Mouse (Mus musculus) right cerebral cortex, postnatal 10 days (tissue): ENCODE data around the gene 1700109H08Rik.
A peak's percentile ranks its signal among the peaks of the same experiment; 100 is the strongest.
"Not testable (repeated sequence)": the region's sequence is repeated elsewhere in the genome, so short reads cannot be mapped to it uniquely, and the experiment has no call there.

Experiments
- DNase-seq, 2 experiments: peaks; one replicate each; pipeline ENCODE4 v3.0.0; 2021; ENCODE audit warnings: low spot score in 2 of 2

Gene 1700109H08Rik

DNA sequence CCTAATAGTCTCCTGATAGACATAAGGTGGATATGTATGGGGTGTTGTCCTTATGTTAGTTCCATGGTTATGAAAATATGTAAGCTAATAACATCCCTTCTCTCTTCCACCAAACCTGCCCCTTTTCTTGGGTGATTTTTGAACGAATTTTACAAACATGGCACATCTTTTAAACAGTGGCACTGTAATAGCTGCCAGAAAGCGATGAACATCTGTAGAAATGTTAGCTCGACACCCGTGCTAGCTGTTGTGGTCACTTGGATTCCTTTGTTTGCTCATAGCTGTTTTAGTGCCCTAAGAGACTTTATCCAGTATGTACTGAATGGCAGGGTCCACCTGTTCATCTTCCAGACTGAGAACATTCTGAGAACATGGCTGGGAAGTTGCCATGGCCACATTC, at the start of gene 1700109H08Rik:
Gene 1700109H08Rik, plus strand, starts transcription at position 301 of the 400 bp plus-strand sequence.
- no peak for DNase-seq

DNA sequence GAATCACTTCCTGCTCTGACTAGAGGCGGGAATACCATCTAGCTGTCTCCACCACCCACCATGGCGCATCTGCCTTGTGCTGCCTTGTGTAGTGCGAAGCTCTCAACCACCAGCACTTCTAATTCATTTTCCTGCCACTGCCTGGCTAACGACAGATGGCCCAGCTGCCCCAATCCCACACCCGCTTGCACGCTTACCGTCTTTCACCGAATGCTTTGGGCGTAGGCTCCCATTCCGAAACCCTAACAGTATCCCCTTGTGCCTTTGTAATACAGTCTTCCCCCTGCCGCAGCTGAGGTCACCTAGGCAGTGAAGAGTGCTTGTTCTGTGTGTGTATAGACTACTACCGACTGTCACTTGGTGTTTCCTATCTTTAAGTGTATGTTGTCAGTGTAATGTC, 49.6 kb upstream of the 1700109H08Rik start:
- no peak for DNase-seq

DNA sequence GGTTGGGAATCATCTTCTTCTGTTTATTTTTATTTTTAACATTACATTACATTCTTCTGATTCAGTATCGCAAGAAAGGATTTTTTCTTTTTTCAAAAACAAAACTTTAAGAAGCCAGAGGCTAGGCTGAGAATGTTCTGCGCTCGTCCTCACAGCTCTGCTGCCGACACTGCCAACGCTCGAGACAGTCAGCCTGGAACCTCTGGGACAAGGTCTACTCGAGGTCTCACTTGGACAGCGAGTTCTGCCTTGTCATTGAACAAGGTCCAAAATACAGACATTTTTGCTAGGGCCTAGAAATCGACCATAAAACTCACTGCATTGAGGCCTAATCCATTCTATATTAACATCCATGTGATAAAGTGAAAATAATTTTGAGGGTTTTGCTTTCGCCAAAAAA, 48.5 kb upstream of the 1700109H08Rik start:
- DNase-seq, result no peak

DNA sequence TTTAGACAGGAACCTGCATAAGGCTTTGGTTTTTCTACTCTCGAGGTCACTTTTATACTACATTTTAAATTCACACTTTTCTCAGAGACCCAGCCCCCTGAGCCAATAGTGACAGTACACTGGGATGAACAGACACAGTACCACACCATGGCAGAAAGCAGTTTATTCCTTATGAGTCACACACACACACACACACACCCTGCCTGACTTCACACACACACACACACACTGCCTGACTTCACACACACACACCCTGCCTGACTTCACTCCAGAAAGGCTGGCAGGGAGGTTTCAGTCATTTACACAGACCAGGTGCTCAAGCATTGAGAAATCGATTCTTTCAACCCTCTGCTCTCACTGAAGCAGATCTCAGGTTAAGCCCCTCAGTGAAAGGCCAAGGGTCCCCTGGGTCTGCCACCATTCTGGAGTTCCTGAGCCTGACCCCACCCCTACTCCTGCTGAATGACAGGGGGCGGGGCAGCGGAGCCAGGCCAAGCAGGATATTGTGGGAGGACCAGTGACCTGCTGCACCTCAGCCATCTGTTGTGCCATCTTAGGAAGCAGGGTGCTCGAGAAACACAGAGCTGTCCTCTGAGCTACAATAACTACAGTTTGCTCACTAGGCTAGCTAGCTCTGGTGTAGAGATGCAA, 44.2 kb upstream of the 1700109H08Rik start:
- no peak for DNase-seq

DNA sequence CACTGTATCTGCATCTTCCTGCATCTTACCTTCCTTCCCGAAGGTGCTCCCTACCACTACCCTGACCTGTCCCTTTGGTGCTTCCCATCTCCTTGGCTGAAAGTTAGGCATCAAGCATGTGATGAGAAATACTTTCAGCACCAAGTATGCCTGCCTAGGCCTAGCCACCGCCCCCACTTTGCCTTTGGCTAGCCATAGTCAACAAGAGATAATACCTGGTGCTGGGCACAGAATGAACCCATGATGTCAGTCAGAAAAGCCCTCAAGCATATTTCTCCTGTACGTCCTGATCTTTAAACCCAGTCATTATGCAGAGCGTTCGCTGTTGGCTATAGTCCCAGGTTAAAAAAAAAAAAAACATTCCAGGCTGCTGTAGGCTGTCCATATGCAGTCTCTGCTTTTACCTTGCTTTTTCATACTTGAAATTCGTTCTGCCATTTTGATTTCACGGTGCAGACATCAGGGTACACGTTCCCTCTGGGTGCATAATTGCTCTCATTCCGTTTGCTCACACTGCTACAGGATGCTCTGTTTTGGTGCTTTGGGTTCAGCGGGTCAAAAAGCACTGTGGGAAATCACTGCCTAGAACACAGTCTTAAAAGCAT, 41.7 kb upstream of the 1700109H08Rik start:
- no peak for DNase-seq

DNA sequence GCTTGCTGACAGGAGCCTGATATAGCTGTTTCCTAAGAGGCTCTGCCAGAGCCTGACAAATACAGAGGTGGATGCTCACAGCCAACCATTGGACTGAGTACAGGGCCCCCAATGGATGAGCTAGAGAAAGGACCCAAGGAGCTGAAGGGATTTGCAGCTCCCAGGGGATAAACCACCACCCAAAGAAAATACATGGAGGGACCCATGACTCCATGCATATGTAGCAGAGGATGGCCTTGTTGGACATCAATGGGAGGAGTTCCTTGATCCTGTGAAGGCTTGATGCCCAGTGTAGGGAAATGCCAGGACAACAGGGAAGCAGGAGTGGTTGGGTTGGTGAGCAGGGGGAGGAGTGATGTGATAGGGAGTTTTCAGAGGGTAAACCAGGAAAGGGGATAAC, 39.3 kb upstream of the 1700109H08Rik start:
- not testable (repeated sequence) for DNase-seq

DNA sequence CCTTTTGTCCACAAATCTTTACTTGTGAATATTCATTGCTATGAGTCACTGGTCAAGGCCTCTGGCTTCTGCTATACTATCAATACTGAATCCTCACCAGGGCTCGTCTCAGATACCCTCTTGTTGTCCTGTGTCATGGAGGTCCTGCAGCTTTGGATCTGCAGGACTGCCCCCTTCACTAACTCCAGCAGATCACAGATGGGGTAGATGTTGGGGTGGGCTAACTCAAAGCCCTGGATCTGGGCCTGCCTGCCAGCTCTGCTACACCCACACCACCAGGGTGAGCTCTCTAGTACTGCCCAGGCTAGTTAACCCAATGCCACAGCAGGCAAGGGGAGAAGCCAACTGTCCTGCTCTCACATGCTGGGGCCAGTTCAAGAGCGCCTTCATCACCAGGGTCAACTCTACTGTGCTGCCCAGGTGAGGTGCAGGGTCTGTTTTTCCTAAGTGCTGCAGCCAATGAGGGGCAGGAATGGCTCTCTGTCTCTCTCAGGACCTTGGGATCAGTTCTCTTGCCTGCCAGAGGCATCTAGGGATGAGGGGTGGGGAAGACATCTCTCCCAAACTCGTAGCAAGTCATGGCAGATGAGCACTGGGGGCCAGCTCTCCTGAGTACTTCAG, 34.7 kb upstream of the 1700109H08Rik start:
- DNase-seq, result no peak

DNA sequence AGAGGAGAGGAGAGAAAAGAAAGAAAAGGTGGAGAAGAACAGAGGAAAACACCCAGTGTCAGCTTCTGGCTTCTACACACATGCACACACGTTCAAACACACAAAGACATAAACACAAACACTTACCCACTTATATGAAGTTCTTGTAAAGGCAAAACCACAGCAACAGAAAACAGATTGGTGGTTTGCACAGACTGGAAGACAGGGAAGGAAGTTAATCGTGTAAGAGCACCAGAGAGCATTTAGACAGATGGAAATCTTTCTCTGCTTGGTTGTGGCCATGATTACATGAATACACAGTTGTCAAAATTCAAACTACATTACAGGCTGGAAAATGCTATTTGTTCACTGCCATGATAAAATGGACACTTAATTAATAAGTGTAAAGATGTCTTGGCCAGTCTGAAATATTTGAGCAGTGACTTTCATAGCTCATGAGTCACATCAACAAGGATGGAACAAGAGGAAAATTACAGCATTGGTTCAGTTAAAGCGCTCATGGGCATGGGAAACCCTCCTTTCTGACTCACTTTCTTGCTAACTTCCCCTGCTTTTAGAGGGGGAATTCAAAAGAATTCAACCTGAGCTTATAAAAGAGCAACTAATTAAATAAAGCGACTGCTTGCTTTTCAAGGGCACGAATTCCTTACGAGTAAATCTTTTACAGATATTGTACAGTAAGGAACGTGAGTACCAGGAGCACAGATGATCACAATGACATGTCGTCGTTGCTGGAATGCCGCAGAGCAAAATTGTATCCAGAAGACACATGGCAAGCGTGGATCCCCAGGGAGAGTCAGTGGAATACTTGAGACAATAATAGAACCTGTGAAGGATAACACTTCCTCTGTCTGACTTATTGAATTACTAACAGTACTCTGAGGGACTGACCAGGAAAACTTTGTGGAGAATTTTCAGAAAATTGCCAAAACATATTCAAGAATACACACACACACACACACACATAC, 32.6 kb upstream of the 1700109H08Rik start:
- no peak for DNase-seq

DNA sequence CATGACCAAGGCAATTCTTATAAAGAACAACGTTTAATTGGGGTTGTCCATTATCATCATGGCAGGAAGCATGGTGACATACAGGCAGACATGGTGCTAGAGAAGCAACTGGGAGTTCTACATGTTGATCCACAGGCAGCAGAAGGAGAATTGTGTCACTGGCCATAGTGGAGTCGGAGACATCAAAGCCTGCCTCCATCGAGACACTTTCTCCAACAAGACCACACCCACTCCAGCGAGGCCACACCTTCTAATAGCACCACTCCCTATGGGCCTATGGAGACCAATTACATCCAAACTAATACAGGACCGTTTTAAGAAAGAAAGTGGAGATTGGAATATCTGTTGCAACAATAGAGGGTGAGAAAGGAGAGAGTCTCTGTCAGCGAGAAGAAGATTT, 29.5 kb upstream of the 1700109H08Rik start:
- DNase-seq, result peak in 1 of 2 experiments; percentile 21

DNA sequence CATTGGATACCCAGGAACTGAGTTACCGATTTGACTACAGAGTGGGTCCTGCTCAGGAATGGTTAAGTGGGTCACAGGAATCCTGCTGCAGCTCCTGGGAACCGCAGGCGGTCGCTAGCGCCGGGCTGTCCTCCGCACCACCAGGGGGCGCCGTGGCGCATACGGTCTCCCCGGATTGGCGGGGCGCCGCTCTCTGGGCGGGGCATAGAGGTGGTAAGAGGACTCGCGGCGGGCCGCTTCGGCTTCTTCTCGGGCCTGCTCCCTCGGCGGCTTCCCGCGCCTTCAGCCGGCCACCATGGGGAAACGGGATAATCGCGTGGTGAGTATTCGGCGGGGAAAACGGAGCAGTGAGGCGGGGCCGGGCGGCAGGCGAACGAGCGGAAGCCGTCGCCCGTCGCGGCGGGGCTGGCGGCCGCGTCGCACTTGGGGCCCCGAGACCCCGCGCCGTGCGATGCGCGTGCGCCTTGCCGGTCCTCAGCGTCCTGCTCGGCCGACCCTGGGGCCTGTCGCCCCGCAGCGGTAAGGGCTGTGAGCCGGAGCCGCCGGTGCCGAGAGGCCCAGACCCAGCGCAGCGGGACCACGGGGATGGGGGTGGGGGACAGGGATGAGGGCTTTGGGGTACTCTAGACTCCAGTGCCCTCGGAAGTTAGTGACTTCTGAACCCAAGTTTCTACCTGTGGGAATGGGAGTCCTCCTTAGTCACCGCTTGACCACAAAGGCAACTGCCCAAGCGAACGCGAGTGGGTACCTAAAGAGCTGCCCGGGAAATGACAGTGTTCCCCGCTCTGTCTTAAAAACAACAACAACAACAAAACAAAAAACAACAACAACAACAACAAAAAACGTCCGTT, 27.5 kb upstream of the 1700109H08Rik start, which contains the start of gene Fam133b:
Gene Fam133b, plus strand, starts transcription at position 205 of the 851 bp plus-strand sequence.
- peak; percentile 95 to 97 for DNase-seq

DNA sequence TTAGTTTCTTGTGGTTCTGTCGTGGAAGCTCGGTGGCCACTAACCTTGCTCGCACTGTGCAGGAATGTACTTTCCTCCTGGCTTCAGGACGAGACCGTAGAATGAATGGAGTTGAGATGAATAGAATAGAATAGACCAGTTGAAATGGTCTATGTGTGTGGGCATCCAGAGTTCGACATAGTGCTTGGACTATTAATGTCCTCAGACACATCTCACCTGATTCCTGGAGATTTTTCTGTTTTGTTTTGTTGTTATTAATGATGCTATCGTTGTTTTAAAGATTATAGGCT, 26.9 kb upstream of the 1700109H08Rik start:
- DNase-seq, result no peak

DNA sequence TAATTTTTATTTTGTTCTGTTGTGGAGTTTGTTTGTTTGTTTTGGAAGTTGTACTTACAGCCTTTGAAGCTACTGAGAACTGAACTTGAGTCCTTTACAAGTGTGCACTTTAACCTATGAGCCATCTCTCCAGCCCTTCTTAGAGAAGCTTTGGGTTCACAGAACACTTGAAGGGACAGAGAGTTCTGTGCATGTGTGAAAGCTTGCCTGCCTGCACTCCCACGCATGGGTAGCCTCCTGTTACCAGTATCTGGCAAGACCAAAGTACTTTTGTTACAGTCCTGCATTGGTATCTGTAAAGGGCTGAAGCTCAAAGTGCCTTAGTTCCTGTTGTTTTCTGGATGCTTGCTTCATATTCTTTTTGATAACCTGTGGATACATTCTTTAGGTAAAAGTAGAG, 25.1 kb upstream of the 1700109H08Rik start:
- peak in 1 of 2 experiments; percentile 19 for DNase-seq

DNA sequence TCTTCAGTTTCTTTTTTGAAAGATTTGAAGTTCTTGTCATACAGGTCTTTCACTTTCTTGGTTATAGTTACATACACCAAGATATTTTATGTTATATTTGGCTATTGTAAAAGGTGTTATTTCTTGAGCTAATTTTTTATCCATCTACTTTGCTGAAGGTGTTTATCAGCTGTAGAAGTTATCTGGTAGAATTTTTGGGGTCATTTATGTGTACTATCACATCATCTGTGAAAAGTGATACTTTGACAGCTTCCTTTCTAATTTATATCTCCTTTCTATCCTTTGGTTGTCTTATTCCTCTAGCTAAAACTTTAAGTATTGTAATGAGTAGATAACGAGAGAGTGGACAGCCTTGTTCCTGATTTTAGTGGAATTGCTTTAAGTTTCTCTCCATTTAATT, 19.9 kb upstream of the 1700109H08Rik start:
- DNase-seq, result no peak

DNA sequence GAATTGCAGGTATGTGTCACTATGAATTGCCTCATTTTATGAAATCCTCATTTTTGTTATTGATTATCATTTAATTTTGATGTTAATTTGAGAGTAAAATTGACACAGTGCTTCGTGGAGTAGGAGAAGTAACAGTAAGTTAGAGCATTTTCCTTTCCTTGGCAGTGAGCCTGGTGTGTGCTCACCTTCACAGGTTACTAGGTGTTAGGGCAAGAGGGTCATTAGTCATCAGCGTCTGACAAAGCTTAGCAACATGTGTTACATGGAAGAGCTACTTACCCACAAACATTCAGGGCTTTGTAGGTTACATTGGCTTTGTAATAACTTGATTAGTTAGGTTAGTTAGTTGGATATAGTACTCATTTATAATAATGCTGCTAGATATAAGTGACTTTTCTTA, 17.2 kb upstream of the 1700109H08Rik start:
- no peak for DNase-seq

DNA sequence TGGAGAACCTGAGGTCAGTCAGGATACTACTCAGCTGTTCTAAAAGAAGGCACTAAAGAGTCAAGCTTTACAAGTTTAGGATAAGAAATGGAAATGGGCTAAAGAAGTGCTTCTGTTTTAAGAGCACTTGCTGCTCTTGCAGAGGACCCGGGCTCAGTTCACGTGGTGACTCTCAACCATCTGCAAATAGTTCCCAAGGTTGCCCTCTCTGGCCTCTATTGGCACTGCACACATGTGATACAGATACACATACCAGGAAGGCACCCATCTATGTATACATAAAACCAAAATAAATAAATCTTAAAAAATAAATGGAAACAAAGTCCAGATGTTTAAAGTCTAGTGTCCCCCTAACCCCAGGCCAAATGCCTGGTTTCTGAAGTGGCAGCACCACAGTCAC, 3.5 kb downstream of the 1700109H08Rik start:
- DNase-seq, result no peak

DNA sequence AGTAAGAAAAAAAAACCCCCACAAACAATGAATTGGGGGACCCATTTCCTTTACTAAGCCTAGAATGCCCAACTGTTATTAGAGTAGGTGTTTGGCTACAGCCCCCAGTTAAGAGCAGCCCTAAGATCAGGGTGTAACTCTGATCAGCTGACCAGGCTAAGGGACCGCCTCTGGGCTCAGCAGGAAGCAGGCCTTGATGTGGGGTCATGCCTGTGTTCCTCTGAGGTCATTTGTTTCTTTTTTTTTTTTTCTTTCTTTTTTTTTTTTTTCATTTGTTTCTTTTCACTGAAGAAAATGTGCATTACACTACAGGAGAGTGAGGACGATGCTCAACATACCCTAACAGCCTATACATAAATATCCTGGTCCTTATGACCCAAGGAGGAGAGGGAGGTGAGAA, 6.6 kb downstream of the 1700109H08Rik start:
- DNase-seq, result no peak

DNA sequence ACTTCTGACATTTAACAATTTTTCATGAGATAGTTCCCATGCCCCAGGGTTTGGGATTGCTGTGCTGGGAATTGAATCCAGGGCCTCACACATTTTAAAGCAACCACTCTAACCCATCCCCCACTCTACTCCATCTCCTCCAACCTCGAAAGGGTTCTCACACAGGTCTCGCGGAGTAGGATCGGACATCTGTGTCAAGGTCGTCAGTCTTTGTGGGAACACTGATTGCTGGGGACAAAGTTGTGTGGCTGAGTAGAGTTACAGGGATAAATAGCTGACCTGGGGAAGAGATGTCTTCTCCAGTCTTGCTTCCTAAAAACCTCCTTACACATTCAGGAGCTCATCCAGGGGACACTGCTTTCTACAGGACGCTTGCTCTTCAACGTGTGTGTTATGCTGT, 7.7 kb downstream of the 1700109H08Rik start:
- DNase-seq, result no peak

DNA sequence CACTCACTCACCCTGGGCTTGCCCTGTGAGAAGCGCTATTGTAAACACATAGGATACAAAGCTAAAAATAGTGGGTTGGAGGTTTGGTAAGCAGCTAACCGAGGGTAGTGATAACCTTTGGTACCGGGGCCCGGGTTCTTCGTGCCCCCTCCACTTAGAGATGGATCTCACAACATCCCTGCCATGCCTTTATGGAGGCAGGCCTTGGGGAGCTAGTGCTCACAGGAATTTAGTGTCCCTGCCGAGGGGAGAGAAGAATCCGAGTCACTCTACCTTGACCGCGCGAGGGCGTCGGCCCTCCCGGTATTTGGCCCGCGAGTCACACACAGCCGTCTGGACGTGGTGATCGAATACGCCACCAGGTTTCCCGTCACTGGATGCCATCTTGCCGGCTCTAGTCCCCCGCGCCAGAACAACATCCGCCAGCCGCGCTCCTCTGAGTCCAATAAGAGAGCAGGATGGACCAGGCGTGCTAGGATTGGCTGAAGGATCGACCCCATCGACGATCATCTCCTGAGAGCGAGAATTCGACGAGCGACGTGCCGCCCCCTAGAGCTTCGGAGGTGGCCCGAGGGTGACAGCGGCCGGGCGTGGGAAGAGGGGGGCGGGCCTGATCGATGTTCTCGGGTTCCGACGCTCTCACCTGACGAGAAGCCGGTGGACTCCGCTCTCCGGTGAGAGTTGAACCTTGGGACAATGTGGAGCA, 24.5 kb downstream of the 1700109H08Rik start, which contains the start of gene Pex1:
Gene Pex1, plus strand, starts transcription at position 374 of the 706 bp plus-strand sequence.
- peak; percentile 97 to 98 for DNase-seq

DNA sequence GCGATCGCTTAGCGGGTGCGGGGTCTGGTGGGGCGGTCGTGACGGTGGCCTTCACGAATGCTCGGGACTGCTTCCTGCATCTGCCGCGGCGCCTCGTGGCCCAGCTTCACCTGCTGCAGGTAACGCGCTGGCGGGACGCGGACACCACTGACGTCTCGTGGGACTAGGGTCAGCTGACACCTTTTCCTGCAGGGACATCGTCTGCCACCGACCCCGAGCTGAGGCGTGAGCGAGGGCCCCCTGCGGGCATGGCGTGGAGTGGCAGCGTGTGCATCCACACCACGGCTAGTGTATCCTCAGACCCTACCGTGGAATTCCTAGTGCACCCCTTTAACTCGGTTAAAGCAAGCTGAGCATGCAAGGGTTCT, 25.0 kb downstream of the 1700109H08Rik start, which contains the start of gene Rbm48:
Gene Rbm48, minus strand, starts transcription at position 187 of the 368 bp plus-strand sequence.
- peak; percentile 92 to 93 for DNase-seq

DNA sequence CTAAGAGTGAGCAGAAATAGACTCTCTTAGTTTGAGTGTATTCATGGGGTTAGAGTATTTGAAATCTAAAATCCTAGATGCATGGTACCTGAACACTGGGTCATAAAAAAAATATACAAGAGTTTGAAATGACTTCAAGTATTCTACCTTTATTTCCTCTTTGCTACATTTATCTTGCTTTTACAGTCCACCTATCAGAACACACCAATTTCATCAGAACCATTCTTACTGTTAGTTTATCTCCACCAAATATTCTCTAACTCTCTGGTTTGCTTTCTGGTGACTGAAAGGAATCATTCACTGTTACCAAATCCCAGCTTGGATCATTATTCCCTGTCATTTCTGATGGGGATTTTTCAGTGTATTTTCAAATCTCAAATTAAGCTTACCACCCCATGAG, 25.8 kb downstream of the 1700109H08Rik start:
- DNase-seq, result no peak
